Mouse (Mus musculus): Measurements from ENCODE around the gene Phkg2. TPM values are rescaled to one million over a fixed set of nuclear protein-coding genes. Genes with fewer than 3 reads are reported as not detected.

Gene Phkg2
- polyA plus RNA-seq (2015; fragmentation: Illumina TruSeq; extraction: RNeasy Lipid Tissue Mini Kit (QIAGEN cat#74804); ENCODE audit: insufficient read depth, low read depth, low replicate concordance) = 33.3 TPM

DNA sequence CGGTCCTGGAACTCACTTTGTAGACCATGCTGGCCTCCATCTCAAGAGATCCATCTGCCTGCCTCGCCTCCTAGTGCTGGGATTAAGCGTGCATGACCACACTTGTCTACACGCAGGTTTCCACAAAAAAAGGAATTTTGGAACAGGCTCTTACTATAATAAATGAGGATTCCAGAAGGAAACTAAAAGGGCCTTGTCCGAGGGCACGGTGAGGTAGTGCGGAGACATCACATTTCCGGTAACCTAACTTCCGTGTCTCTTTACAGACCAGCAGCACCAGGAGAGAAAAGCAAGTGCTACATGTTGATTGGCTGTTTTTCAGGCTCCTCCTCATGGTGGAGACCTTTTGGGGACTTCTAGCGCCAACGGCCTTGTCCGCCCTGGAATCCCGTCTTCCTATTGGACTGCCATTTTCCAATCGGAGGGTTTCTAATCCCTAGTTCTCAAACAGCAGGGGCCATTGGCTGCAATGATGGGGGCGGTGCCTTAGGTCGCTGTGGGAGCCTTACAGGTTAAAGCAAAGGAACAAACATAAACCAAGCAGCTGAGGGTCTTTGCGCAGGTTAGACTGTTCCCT lies at the start of gene Phkg2:
Gene Phkg2 (plus strand): TSS at position 446 of the 577 bp plus-strand sequence.

DNA sequence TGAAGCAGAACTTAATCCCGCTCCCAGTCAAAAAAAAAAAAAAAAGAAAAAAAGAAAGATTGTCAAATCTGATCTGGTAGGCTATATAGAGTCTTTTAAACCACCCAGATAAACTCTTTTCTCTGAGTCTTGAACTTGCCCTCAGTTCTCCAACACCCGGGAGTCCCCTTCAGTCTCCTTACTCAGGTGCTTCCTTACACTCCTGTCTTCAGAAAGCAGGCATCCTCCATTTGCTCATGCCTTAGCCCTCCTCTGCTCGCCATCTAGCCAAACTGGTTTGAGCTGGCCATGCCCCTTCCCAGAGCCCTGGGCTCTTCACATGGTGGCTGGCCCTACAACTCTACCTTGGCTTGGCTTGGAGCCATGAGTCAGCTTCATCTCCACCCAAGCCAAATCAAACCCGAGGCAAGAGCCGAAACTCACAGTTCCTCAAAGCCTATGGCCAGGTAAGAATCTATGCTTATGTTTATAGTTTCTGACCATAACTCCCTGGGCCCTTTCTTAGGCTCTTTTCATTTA lies 11.7 kb upstream of the Phkg2 start, which contains the start of gene Tmem265:
Gene Tmem265 (plus strand): TSS at position 51 of the 519 bp plus-strand sequence.

GRCm38 (mm10) chr7:127588011-127588871 lies 15.1 kb downstream of the Phkg2 start, which contains the start of the genes Ccdc189 and Rnf40:
Gene Ccdc189, minus strand, starts transcription at chr7:127588595.
Gene Rnf40, plus strand, starts transcription at chr7:127588767.

GRCm38 (mm10) chr7:127614891-127615843 lies 42.0 kb downstream of the Phkg2 start, which contains the start of gene Zfp629:
Gene Zfp629, minus strand, starts transcription at chr7:127615797.

Other genes with a start within 250 kb of the Phkg2 start
- gene Zfp768, start 227.8 kb upstream of the Phkg2 start, polyA plus RNA-seq (2015; fragmentation: Illumina TruSeq; extraction: RNeasy Lipid Tissue Mini Kit (QIAGEN cat#74804); ENCODE audit: insufficient read depth, low read depth, low replicate concordance) = 4.1 TPM
- 1.6 TPM for gene Zfp747, start 197.3 kb upstream of the Phkg2 start, polyA plus RNA-seq (2015; fragmentation: Illumina TruSeq; extraction: RNeasy Lipid Tissue Mini Kit (QIAGEN cat#74804); ENCODE audit: insufficient read depth, low read depth, low replicate concordance)
- 0.54 TPM for gene 9130019O22Rik, start 186.2 kb upstream of the Phkg2 start, polyA plus RNA-seq (2015; fragmentation: Illumina TruSeq; extraction: RNeasy Lipid Tissue Mini Kit (QIAGEN cat#74804); ENCODE audit: insufficient read depth, low read depth, low replicate concordance)
- gene E430018J23Rik, start 179.7 kb upstream of the Phkg2 start, polyA plus RNA-seq (2015; fragmentation: Illumina TruSeq; extraction: RNeasy Lipid Tissue Mini Kit (QIAGEN cat#74804); ENCODE audit: insufficient read depth, low read depth, low replicate concordance) = 1.1 TPM
- 3.5 TPM for gene Zfp764, start 166.5 kb upstream of the Phkg2 start, polyA plus RNA-seq (2015; fragmentation: Illumina TruSeq; extraction: RNeasy Lipid Tissue Mini Kit (QIAGEN cat#74804); ENCODE audit: insufficient read depth, low read depth, low replicate concordance)
- 6.0 TPM for gene Zfp688, start 151.3 kb upstream of the Phkg2 start, polyA plus RNA-seq (2015; fragmentation: Illumina TruSeq; extraction: RNeasy Lipid Tissue Mini Kit (QIAGEN cat#74804); ENCODE audit: insufficient read depth, low read depth, low replicate concordance)
- gene Zfp689, start 124.2 kb upstream of the Phkg2 start, polyA plus RNA-seq (2015; fragmentation: Illumina TruSeq; extraction: RNeasy Lipid Tissue Mini Kit (QIAGEN cat#74804); ENCODE audit: insufficient read depth, low read depth, low replicate concordance) = 1.1 TPM
- gene Prr14, start 113.7 kb upstream of the Phkg2 start, polyA plus RNA-seq (2015; fragmentation: Illumina TruSeq; extraction: RNeasy Lipid Tissue Mini Kit (QIAGEN cat#74804); ENCODE audit: insufficient read depth, low read depth, low replicate concordance) = 21.0 TPM
- 18.9 TPM for gene Fbrs, start 94.1 kb upstream of the Phkg2 start, polyA plus RNA-seq (2015; fragmentation: Illumina TruSeq; extraction: RNeasy Lipid Tissue Mini Kit (QIAGEN cat#74804); ENCODE audit: insufficient read depth, low read depth, low replicate concordance)
- gene Srcap, start 61.4 kb upstream of the Phkg2 start, polyA plus RNA-seq (2015; fragmentation: Illumina TruSeq; extraction: RNeasy Lipid Tissue Mini Kit (QIAGEN cat#74804); ENCODE audit: insufficient read depth, low read depth, low replicate concordance) = 4.0 TPM
- 13.7 TPM for gene Gm42715, start 53.8 kb upstream of the Phkg2 start, polyA plus RNA-seq (2015; fragmentation: Illumina TruSeq; extraction: RNeasy Lipid Tissue Mini Kit (QIAGEN cat#74804); ENCODE audit: insufficient read depth, low read depth, low replicate concordance)
- gene Tmem265, start 11.9 kb upstream of the Phkg2 start, polyA plus RNA-seq (2015; fragmentation: Illumina TruSeq; extraction: RNeasy Lipid Tissue Mini Kit (QIAGEN cat#74804); ENCODE audit: insufficient read depth, low read depth, low replicate concordance) = not detected
- 4.7 TPM for gene Ccdc189, start 15.3 kb downstream of the Phkg2 start, polyA plus RNA-seq (2015; fragmentation: Illumina TruSeq; extraction: RNeasy Lipid Tissue Mini Kit (QIAGEN cat#74804); ENCODE audit: insufficient read depth, low read depth, low replicate concordance)
- gene Rnf40, start 15.4 kb downstream of the Phkg2 start, polyA plus RNA-seq (2015; fragmentation: Illumina TruSeq; extraction: RNeasy Lipid Tissue Mini Kit (QIAGEN cat#74804); ENCODE audit: insufficient read depth, low read depth, low replicate concordance) = 13.6 TPM
- gene Zfp629, start 42.5 kb downstream of the Phkg2 start, polyA plus RNA-seq (2015; fragmentation: Illumina TruSeq; extraction: RNeasy Lipid Tissue Mini Kit (QIAGEN cat#74804); ENCODE audit: insufficient read depth, low read depth, low replicate concordance) = 3.3 TPM
- 12.7 TPM for gene Bcl7c, start 135.6 kb downstream of the Phkg2 start, polyA plus RNA-seq (2015; fragmentation: Illumina TruSeq; extraction: RNeasy Lipid Tissue Mini Kit (QIAGEN cat#74804); ENCODE audit: insufficient read depth, low read depth, low replicate concordance)
- 1.5 TPM for gene Ctf1, start 139.4 kb downstream of the Phkg2 start, polyA plus RNA-seq (2015; fragmentation: Illumina TruSeq; extraction: RNeasy Lipid Tissue Mini Kit (QIAGEN cat#74804); ENCODE audit: insufficient read depth, low read depth, low replicate concordance)
- gene Ctf2, start 158.8 kb downstream of the Phkg2 start, polyA plus RNA-seq (2015; fragmentation: Illumina TruSeq; extraction: RNeasy Lipid Tissue Mini Kit (QIAGEN cat#74804); ENCODE audit: insufficient read depth, low read depth, low replicate concordance) = not detected
- gene Fbxl19, start 171.2 kb downstream of the Phkg2 start, polyA plus RNA-seq (2015; fragmentation: Illumina TruSeq; extraction: RNeasy Lipid Tissue Mini Kit (QIAGEN cat#74804); ENCODE audit: insufficient read depth, low read depth, low replicate concordance) = 3.7 TPM
- gene Orai3, start 196.5 kb downstream of the Phkg2 start, polyA plus RNA-seq (2015; fragmentation: Illumina TruSeq; extraction: RNeasy Lipid Tissue Mini Kit (QIAGEN cat#74804); ENCODE audit: insufficient read depth, low read depth, low replicate concordance) = 5.9 TPM
- 5.8 TPM for gene Setd1a, start 203.3 kb downstream of the Phkg2 start, polyA plus RNA-seq (2015; fragmentation: Illumina TruSeq; extraction: RNeasy Lipid Tissue Mini Kit (QIAGEN cat#74804); ENCODE audit: insufficient read depth, low read depth, low replicate concordance)
- gene Gm49388, start 212.3 kb downstream of the Phkg2 start, polyA plus RNA-seq (2015; fragmentation: Illumina TruSeq; extraction: RNeasy Lipid Tissue Mini Kit (QIAGEN cat#74804); ENCODE audit: insufficient read depth, low read depth, low replicate concordance) = 1.5 TPM
- gene Hsd3b7, start 227.3 kb downstream of the Phkg2 start, polyA plus RNA-seq (2015; fragmentation: Illumina TruSeq; extraction: RNeasy Lipid Tissue Mini Kit (QIAGEN cat#74804); ENCODE audit: insufficient read depth, low read depth, low replicate concordance) = 26.3 TPM

All from pancreas, adult 10 weeks (tissue).